Mouse (Mus musculus): Measurements from ENCODE around the gene Slc5a5. TPM values are rescaled to one million over a fixed set of nuclear protein-coding genes. Genes with fewer than 3 reads are reported as not detected.
A peak's percentile ranks its signal among the peaks of the same experiment; 100 is the strongest.

Gene Slc5a5
- total RNA-seq (2014; fragmentation: Nextera tagmentation) = 0.59 TPM in 1 of 2 replicates, not detected in the other
- total RNA-seq (2017) = not detected in 2 replicates

DNA sequence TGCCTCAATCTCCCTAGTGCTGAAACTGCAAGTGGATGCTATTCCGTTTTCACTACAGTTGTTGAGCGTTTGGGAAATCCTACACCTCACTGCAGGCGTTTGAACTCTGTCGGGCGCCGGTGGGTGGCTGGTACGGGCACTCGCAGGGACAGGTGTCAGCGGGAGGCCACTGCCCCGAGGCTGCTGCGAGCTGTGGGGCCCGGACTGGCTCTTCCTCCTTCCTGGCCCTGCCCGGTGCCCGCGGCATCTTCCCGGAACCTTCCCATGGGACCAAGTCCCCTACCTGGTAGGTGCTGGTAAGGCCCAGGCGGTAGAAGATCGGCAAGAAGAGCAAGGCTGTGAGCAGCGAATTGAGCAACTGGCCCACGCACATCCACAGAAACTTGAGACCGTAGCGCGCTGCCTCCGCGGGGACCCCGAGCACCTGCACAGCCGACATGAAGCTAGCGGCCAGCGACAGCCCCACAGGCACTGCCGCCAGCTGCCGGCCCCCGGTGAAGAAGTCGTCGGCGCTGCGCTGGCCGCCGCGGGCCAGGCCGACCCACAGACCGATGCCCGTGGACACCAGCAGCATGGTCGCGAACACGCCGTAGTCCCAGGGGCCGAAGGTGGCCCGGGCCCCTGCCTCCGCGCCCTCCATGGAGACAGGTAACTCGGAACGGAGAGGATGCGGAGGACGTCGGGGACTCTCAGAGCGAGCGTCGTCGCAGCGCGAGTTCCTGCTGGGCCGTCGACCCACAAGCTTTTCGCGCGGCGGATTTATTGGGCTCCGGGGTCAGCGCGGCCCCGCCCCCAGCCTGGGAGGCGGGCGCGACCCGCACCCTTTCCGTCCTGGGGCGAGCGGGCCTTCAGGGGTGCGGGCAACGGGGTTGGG, at the start of gene Slc5a5:
Gene Slc5a5, minus strand, starts transcription at position 736 of the 874 bp plus-strand sequence.
- ATAC-seq (replicated peaks; ENCODE audit: low FRiP score, low TSS enrichment, poor library complexity, severe bottlenecking) = no peak

DNA sequence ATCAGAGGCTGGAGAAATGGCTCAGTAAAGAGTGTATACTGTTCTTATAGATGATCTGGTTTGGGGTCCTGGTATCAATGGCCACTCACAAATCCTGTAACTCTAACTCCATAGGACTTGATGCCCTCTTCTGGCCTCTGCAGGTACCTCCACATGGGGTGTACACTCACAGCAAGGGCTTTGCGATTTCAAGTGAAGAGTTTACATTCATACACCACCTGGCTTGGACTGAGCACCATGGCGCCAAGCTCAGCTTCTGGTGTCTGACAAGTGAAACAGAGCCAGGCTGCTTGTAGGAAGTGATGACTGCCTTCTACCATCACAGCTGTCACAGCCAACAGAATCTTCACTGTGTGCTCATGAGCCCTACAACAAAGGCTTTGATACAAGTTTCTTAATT, 48.9 kb upstream of the Slc5a5 start:
- no peak for ATAC-seq (replicated peaks; ENCODE audit: low FRiP score, low TSS enrichment, poor library complexity, severe bottlenecking)

- ATAC-seq (replicated peaks; ENCODE audit: low FRiP score, low TSS enrichment, poor library complexity, severe bottlenecking) = no peak
These were observed 44.6 kb upstream of the Slc5a5 start for GRCm38 (mm10) chr8:70937200-70937599.

GRCm38 (mm10) chr8:70934786-70935185, 42.2 kb upstream of the Slc5a5 start:
- no peak for ATAC-seq (replicated peaks; ENCODE audit: low FRiP score, low TSS enrichment, poor library complexity, severe bottlenecking)

GRCm38 (mm10) chr8:70933036-70933435, 40.5 kb upstream of the Slc5a5 start:
- no peak for ATAC-seq (replicated peaks; ENCODE audit: low FRiP score, low TSS enrichment, poor library complexity, severe bottlenecking)

- no peak for ATAC-seq (replicated peaks; ENCODE audit: low FRiP score, low TSS enrichment, poor library complexity, severe bottlenecking)
These were observed 39.2 kb upstream of the Slc5a5 start for GRCm38 (mm10) chr8:70931731-70932130.

GRCm38 (mm10) chr8:70928778-70929322, 36.3 kb upstream of the Slc5a5 start:
- no peak for ATAC-seq (replicated peaks; ENCODE audit: low FRiP score, low TSS enrichment, poor library complexity, severe bottlenecking)

DNA sequence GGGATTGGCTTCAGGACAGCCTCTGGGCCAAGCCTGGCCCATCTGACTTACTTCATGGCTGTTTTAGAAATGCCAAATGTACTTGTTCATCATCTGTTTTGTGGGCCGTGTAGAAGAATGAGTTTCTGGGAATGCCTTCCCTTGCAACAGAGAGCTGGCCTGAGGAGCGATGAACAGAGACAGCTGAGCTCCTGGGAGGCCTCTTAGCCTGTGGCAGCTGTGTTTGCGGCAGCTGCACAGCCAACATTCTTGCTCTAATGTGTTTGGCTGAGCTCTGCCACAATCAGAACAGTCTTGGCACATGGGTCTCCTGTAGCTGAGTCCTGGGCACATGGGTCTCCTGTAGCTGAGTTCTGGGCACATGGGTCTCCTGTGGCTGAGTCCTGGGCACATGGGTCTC, 35.5 kb upstream of the Slc5a5 start:
- ATAC-seq (replicated peaks; ENCODE audit: low FRiP score, low TSS enrichment, poor library complexity, severe bottlenecking) = no peak

GRCm38 (mm10) chr8:70926396-70926795, 33.8 kb upstream of the Slc5a5 start:
- ATAC-seq (replicated peaks; ENCODE audit: low FRiP score, low TSS enrichment, poor library complexity, severe bottlenecking) = no peak

GRCm38 (mm10) chr8:70925754-70926153, 33.2 kb upstream of the Slc5a5 start:
- no peak for ATAC-seq (replicated peaks; ENCODE audit: low FRiP score, low TSS enrichment, poor library complexity, severe bottlenecking)

GRCm38 (mm10) chr8:70924151-70924550, 31.6 kb upstream of the Slc5a5 start:
- no peak for ATAC-seq (replicated peaks; ENCODE audit: low FRiP score, low TSS enrichment, poor library complexity, severe bottlenecking)

DNA sequence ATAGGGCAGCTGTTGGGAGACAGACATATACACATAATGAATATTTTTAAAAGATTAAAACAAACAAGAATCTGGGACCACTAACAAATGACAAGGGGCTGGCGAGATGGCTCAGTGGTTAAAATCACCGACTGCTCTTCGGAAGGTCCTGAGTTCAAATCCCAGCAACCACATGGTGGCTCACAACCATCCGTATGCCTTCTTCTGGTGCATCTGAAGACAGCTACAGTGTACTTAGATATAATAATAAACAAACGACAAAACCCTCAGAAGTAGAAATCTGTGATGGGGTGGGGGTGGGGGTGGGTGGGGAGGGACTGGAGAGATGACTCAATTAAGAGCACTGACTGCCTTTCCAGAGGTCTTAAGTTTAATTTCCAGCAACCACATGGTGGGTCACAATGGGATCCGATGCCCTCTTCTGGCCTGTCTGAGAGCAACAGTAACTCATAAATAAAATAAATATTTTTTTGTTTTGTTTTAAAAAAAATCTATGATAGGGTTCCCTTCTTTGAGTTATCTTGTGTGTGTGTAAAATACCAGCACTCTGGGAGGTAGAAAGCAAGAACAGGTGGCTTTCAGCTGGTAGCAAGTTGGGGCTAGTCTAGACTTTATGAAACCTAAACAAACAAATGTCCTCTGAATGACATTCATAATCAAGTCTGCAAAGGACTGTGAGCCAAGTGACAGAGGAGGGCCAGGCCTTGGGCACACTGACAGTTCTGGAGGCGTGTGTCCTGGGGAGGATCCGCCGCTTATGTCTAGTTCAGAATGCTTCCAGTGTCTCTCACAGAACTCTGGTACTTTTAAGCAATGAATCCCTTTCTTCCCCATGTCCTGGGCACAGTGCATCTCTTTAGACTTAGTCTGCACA, 27.7 kb upstream of the Slc5a5 start:
- no peak for ATAC-seq (replicated peaks; ENCODE audit: low FRiP score, low TSS enrichment, poor library complexity, severe bottlenecking)

DNA sequence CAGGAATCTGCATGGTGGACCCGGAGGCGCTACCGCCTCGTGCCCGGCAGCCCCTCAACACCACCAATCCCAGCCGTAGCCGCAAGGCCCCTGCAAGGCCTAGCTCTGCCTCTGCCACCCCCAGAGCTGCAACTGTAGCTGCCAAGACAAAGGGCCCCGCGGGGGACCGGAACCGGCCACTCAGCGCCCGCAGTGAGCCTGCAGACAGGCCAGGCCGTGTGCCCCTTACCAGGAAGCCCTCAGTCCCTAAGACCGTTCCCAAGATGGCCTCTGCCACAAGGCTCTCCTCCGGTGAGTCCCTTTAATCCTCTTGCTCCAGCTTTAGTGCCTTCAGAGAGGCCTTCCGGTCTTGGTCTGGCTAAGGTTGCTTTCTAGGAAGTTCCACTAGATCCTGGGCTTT, 22.1 kb upstream of the Slc5a5 start:
- no peak for ATAC-seq (replicated peaks; ENCODE audit: low FRiP score, low TSS enrichment, poor library complexity, severe bottlenecking)

- no peak for ATAC-seq (replicated peaks; ENCODE audit: low FRiP score, low TSS enrichment, poor library complexity, severe bottlenecking)
These were observed 21.0 kb upstream of the Slc5a5 start for GRCm38 (mm10) chr8:70913523-70913922.

DNA sequence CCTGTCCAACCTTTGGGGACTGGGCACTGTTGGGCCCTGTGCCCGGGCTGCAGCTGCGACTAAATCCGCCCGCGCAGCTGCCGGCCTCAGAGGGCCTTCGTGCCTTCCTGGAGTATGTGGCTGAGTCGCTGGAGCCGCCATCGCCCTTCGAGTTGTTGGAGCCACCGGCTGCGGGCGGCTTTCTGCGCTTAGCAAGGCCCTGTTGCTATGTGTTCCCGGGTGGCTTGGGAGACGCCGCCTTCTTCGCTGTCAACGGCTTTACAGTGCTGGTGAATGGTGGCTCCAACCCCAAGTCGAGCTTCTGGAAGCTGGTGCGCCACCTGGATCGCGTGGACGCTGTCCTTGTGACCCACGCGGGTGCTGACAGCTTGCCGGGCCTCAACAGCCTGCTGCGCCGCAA, 20.4 kb upstream of the Slc5a5 start:
- no peak for ATAC-seq (replicated peaks; ENCODE audit: low FRiP score, low TSS enrichment, poor library complexity, severe bottlenecking)

- peak; percentile 45; the same call in 1 of the 2 replicates for ATAC-seq (replicated peaks; ENCODE audit: low FRiP score, low TSS enrichment, poor library complexity, severe bottlenecking)
These were observed 19.0 kb upstream of the Slc5a5 start for GRCm38 (mm10) chr8:70911596-70911995.

DNA sequence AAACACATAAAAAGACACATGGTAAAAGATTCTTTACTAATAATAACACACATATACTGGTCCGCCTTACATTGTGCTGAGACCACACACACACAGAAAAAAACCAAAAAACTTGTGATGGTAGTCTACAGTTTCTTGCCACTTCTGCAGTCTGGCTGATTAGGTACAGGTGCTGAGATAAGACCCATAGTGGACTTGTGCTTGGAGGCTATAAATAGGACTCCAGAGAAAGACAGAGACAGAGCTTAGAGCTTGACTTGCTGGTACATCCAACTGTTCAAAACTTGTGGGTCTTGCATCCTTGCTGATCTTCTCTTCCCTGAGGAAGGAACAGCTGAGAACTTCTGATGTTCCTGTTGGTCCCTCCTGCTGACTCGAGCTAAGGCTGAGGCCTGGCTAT, 15.0 kb upstream of the Slc5a5 start:
- peak; percentile 47 for ATAC-seq (replicated peaks; ENCODE audit: low FRiP score, low TSS enrichment, poor library complexity, severe bottlenecking)

- peak; percentile 64 for ATAC-seq (replicated peaks; ENCODE audit: low FRiP score, low TSS enrichment, poor library complexity, severe bottlenecking)
These were observed 13.5 kb upstream of the Slc5a5 start, which contains the start of gene Map1s for GRCm38 (mm10) chr8:70905831-70906736. Gene Map1s (plus strand): TSS chr8:70905932.

GRCm38 (mm10) chr8:70905463-70905830, 12.9 kb upstream of the Slc5a5 start:
- ATAC-seq (replicated peaks; ENCODE audit: low FRiP score, low TSS enrichment, poor library complexity, severe bottlenecking) = no peak
